Mouse (Mus musculus) kidney, postnatal 14 days (tissue): ENCODE results near the gene Best2.
A peak's percentile ranks its signal among the peaks of the same experiment; 100 is the strongest.

Experiments used
- DNase-seq: peaks from one replicate; pipeline ENCODE4 v3.0.0; 2022; ENCODE audit warnings: mixed read lengths

The Best2 gene

GRCm38 (mm10) chr8:85021514-85022055 lies 7.3 kb upstream of the Best2 start:
- DNase-seq = no peak

GRCm38 (mm10) chr8:85017209-85017608 lies 2.9 kb upstream of the Best2 start:
- no peak for DNase-seq

GRCm38 (mm10) chr8:85016724-85017123 lies 2.4 kb upstream of the Best2 start:
- no peak for DNase-seq

GRCm38 (mm10) chr8:85013230-85013840 lies 996 bp downstream of the Best2 start:
- DNase-seq = peak; percentile 80

- no peak for DNase-seq
Measured at GRCm38 (mm10) chr8:85011242-85011641, 3.1 kb downstream of the Best2 start.

- DNase-seq = no peak
Measured at GRCm38 (mm10) chr8:85007686-85008085, 6.6 kb downstream of the Best2 start.

- peak; percentile 89 for DNase-seq
Measured at GRCm38 (mm10) chr8:84997649-84998295, 16.6 kb downstream of the Best2 start.

- DNase-seq = no peak
Measured at GRCm38 (mm10) chr8:84996978-84997377, 17.4 kb downstream of the Best2 start.

GRCm38 (mm10) chr8:84995680-84996079 lies 18.7 kb downstream of the Best2 start:
- no peak for DNase-seq

- no peak for DNase-seq
Measured at GRCm38 (mm10) chr8:84994375-84994774, 20.0 kb downstream of the Best2 start.

GRCm38 (mm10) chr8:84990836-84991235 lies 23.5 kb downstream of the Best2 start:
- DNase-seq = peak; percentile 93

- peak; percentile 99 for DNase-seq
Measured at GRCm38 (mm10) chr8:84990349-84990748, 24.0 kb downstream of the Best2 start, which contains the start of gene Hook2. Gene Hook2, plus strand, starts transcription at chr8:84990603.

GRCm38 (mm10) chr8:84989810-84990209 lies 24.5 kb downstream of the Best2 start:
- peak; percentile 95 for DNase-seq

- DNase-seq = peak; percentile 91
Measured at GRCm38 (mm10) chr8:84989311-84989731, 25.0 kb downstream of the Best2 start.

- DNase-seq = no peak
Measured at GRCm38 (mm10) chr8:84987903-84988302, 26.4 kb downstream of the Best2 start.

- no peak for DNase-seq
Measured at GRCm38 (mm10) chr8:84987388-84987787, 26.9 kb downstream of the Best2 start.

GRCm38 (mm10) chr8:84986379-84986945 lies 27.9 kb downstream of the Best2 start:
- no peak for DNase-seq

GRCm38 (mm10) chr8:84985684-84986378 lies 28.5 kb downstream of the Best2 start:
- peak; percentile 95 for DNase-seq

GRCm38 (mm10) chr8:84985049-84985683 lies 29.2 kb downstream of the Best2 start:
- no peak for DNase-seq

- peak; percentile 81 for DNase-seq
Measured at GRCm38 (mm10) chr8:84984294-84985048, 29.9 kb downstream of the Best2 start.

GRCm38 (mm10) chr8:84982499-84983011 lies 31.8 kb downstream of the Best2 start:
- DNase-seq = no peak
